Mouse (Mus musculus): ENCODE measurements around the gene Dexi. TPM values are rescaled to one million over a fixed set of nuclear protein-coding genes. Genes with fewer than 3 reads are reported as not detected.
A peak's percentile ranks its signal among the peaks of the same experiment; 100 is the strongest.

Gene Dexi
- polyA plus RNA-seq, 1 experiment from 2014 or later: 21.7 TPM

- 80% methylated on average over 1 of the region's 1 CpGs for WGBS
- H3K36me3 ChIP-seq (ENCODE audit: insufficient read depth, low read length): no peaks in the 10 kb centered on the region
- no peaks in the 10 kb centered on the region for H3K27me3 ChIP-seq (ENCODE audit: insufficient read depth, low read length)
- ATAC-seq (replicated peaks; ENCODE audit: low FRiP score, low read depth) (no peak), DNase-seq (ENCODE audit: low spot score) (no peak)
- TF ChIP-seq CTCF (IDR thresholded peaks at IDR 0.05; ENCODE audit: low read depth): no peak
- no peak overlapping the region for H3K4me2 ChIP-seq (ENCODE audit: low read length)
- no peak overlapping the region for H3K4me3 ChIP-seq (replicated peaks; ENCODE audit: low read depth, low read length)
- H3K9me3 ChIP-seq (replicated peaks; ENCODE audit: low read length): no peaks in the 10 kb centered on the region
- H3K4me1 ChIP-seq (replicated peaks; ENCODE audit: insufficient read depth, low read length): no peaks in the 10 kb centered on the region; the same call in 1 of the 2 replicates
- H3K27ac ChIP-seq: no peak overlapping the region
- H3K9ac ChIP-seq (ENCODE audit: low read depth, low read length): no peak overlapping the region
Measured at GRCm38 (mm10) chr16:10499122-10499521, 43.7 kb downstream of the Dexi start.

- no peak for DNase-seq (ENCODE audit: low spot score)
- 55% methylated on average over 5 of the region's 5 CpGs for WGBS
- ATAC-seq (replicated peaks; ENCODE audit: low FRiP score, low read depth): no peak
Measured at GRCm38 (mm10) chr16:10498096-10498602, 44.7 kb downstream of the Dexi start.

GRCm38 (mm10) chr16:10495824-10496298, 47.0 kb downstream of the Dexi start:
- H3K9me3 ChIP-seq (replicated peaks; ENCODE audit: low read length): no peaks in the 10 kb centered on the region
- H3K9ac ChIP-seq (ENCODE audit: low read depth, low read length): no peak overlapping the region
- no peak for TF ChIP-seq CTCF (IDR thresholded peaks at IDR 0.05; ENCODE audit: low read depth)
- H3K4me1 ChIP-seq (replicated peaks; ENCODE audit: insufficient read depth, low read length): no peaks in the 10 kb centered on the region; the same call in 1 of the 2 replicates
- H3K4me3 ChIP-seq (replicated peaks; ENCODE audit: low read depth, low read length): no peak overlapping the region
- H3K36me3 ChIP-seq (ENCODE audit: insufficient read depth, low read length): no peaks in the 10 kb centered on the region
- H3K4me2 ChIP-seq (ENCODE audit: low read length): no peak overlapping the region
- ATAC-seq (replicated peaks; ENCODE audit: low FRiP score, low read depth) (peak; percentile 92), DNase-seq (ENCODE audit: low spot score) (peak; percentile 46)
- 40% methylated on average over 2 of the region's 2 CpGs for WGBS
- peak overlapping the region; percentile 71 for H3K27ac ChIP-seq
- H3K27me3 ChIP-seq (ENCODE audit: insufficient read depth, low read length): no peaks in the 10 kb centered on the region

More at GRCm38 (mm10) chr16:10498096-10498602, 44.7 kb downstream of the Dexi start:
- no peaks in the 10 kb centered on the region; the same call in 1 of the 2 replicates for H3K4me1 ChIP-seq (replicated peaks; ENCODE audit: insufficient read depth, low read length)
- no peak overlapping the region for H3K4me3 ChIP-seq (replicated peaks; ENCODE audit: low read depth, low read length)
- H3K27me3 ChIP-seq (ENCODE audit: insufficient read depth, low read length): no peaks in the 10 kb centered on the region
- no peak overlapping the region for H3K4me2 ChIP-seq (ENCODE audit: low read length)
- H3K27ac ChIP-seq: no peak overlapping the region
- no peak for TF ChIP-seq CTCF (IDR thresholded peaks at IDR 0.05; ENCODE audit: low read depth)
- H3K9me3 ChIP-seq (replicated peaks; ENCODE audit: low read length): no peaks in the 10 kb centered on the region
- no peak overlapping the region for H3K9ac ChIP-seq (ENCODE audit: low read depth, low read length)
- no peaks in the 10 kb centered on the region for H3K36me3 ChIP-seq (ENCODE audit: insufficient read depth, low read length)

GRCm38 (mm10) chr16:10492587-10492986, 50.3 kb downstream of the Dexi start:
- no peak overlapping the region for H3K4me3 ChIP-seq (replicated peaks; ENCODE audit: low read depth, low read length)
- DNase-seq (ENCODE audit: low spot score) (no peak), ATAC-seq (replicated peaks; ENCODE audit: low FRiP score, low read depth) (no peak)
- no peak overlapping the region for H3K9ac ChIP-seq (ENCODE audit: low read depth, low read length)
- no peaks in the 10 kb centered on the region for H3K36me3 ChIP-seq (ENCODE audit: insufficient read depth, low read length)
- no peak overlapping the region for H3K4me2 ChIP-seq (ENCODE audit: low read length)
- H3K9me3 ChIP-seq (replicated peaks; ENCODE audit: low read length): no peaks in the 10 kb centered on the region
- no peaks in the 10 kb centered on the region for H3K27me3 ChIP-seq (ENCODE audit: insufficient read depth, low read length)
- WGBS: 85% methylated on average over 3 of the region's 3 CpGs
- H3K4me1 ChIP-seq (replicated peaks; ENCODE audit: insufficient read depth, low read length): no peaks in the 10 kb centered on the region; the same call in 1 of the 2 replicates
- no peak overlapping the region for H3K27ac ChIP-seq
- no peak for TF ChIP-seq CTCF (IDR thresholded peaks at IDR 0.05; ENCODE audit: low read depth)

- no peak overlapping the region for H3K27ac ChIP-seq
- H3K4me1 ChIP-seq (replicated peaks; ENCODE audit: insufficient read depth, low read length): no peaks in the 10 kb centered on the region; the same call in 1 of the 2 replicates
- H3K9me3 ChIP-seq (replicated peaks; ENCODE audit: low read length): no peaks in the 10 kb centered on the region
- ATAC-seq (replicated peaks; ENCODE audit: low FRiP score, low read depth) (no peak), DNase-seq (ENCODE audit: low spot score) (no peak)
- no peaks in the 10 kb centered on the region for H3K27me3 ChIP-seq (ENCODE audit: insufficient read depth, low read length)
- H3K4me3 ChIP-seq (replicated peaks; ENCODE audit: low read depth, low read length): no peak overlapping the region
- WGBS: 66% methylated on average over 4 of the region's 4 CpGs
- H3K4me2 ChIP-seq (ENCODE audit: low read length): no peak overlapping the region
- H3K9ac ChIP-seq (ENCODE audit: low read depth, low read length): no peak overlapping the region
- no peaks in the 10 kb centered on the region for H3K36me3 ChIP-seq (ENCODE audit: insufficient read depth, low read length)
- no peak for TF ChIP-seq CTCF (IDR thresholded peaks at IDR 0.05; ENCODE audit: low read depth)
Measured at GRCm38 (mm10) chr16:10491716-10492115, 51.1 kb downstream of the Dexi start.

GRCm38 (mm10) chr16:10490503-10491150, 52.2 kb downstream of the Dexi start:
- 78% methylated on average over 18 of the region's 18 CpGs for WGBS
- no peak overlapping the region for H3K9ac ChIP-seq (ENCODE audit: low read depth, low read length)
- no peak overlapping the region for H3K4me3 ChIP-seq (replicated peaks; ENCODE audit: low read depth, low read length)
- DNase-seq (ENCODE audit: low spot score): no peak
- no peaks in the 10 kb centered on the region for H3K9me3 ChIP-seq (replicated peaks; ENCODE audit: low read length)
- peak overlapping the region; percentile 31; the same call in 1 of the 2 replicates for H3K27ac ChIP-seq
- TF ChIP-seq CTCF (IDR thresholded peaks at IDR 0.05; ENCODE audit: low read depth): no peak
- no peaks in the 10 kb centered on the region for H3K27me3 ChIP-seq (ENCODE audit: insufficient read depth, low read length)
- no peaks in the 10 kb centered on the region; the same call in 1 of the 2 replicates for H3K4me1 ChIP-seq (replicated peaks; ENCODE audit: insufficient read depth, low read length)
- no peaks in the 10 kb centered on the region for H3K36me3 ChIP-seq (ENCODE audit: insufficient read depth, low read length)
- ATAC-seq (replicated peaks; ENCODE audit: low FRiP score, low read depth): peak; percentile 30; the same call in 1 of the 2 replicates
- no peak overlapping the region for H3K4me2 ChIP-seq (ENCODE audit: low read length)

All from kidney, postnatal 0 days (tissue).